Mouse (Mus musculus): Measurements from ENCODE around the gene Wfdc15b.
"Not testable (repeated sequence)": the region's sequence is repeated elsewhere in the genome, so short reads cannot be mapped to it uniquely, and the experiment has no call there.

Wfdc15b gene

DNA sequence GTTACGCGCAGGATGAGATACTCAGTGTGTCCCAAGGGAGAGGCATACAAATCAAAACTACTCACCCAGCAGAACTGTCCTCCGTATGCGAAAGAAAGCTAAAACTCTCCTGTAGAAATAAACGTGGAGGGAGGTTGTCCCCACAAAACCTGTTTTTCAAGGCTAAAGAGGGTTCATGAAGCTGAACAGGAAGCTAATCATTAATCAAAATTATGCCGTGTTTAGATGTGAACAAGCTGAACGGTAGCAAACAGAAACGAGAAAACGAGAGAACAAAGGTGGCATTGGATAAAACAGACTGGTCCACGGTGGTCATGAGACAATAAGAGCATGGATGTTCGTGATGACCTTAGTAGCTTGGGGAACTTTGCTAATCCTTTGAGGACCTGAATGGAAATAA is at the start of gene Wfdc15b:
TSS of gene Wfdc15b (minus strand) at position 139 of the 400 bp plus-strand sequence.
- DNase-seq = no peak

DNA sequence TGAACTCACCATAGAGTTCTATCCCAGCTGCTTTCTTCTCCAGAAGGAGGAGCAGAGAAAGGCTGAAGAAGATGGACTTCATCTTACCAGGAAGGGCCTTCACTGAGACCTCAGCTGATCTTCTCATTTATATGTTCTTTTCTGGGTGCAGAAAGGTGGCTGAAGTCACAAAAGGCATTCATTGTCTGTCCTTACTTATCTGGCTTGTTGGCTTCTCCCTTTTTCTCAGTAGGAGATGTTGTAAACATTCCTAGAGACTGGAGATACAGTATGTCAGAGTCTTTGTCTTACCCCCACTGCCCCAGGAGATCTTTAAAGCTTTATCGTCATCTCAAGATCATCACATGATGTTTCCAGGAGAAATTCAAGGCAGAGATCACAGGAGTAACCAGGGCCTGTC is 35.1 kb upstream of the Wfdc15b start, which contains the start of gene Svs3b:
TSS of gene Svs3b (minus strand) at position 101 of the 400 bp plus-strand sequence.
- DNase-seq = not testable (repeated sequence)

DNA sequence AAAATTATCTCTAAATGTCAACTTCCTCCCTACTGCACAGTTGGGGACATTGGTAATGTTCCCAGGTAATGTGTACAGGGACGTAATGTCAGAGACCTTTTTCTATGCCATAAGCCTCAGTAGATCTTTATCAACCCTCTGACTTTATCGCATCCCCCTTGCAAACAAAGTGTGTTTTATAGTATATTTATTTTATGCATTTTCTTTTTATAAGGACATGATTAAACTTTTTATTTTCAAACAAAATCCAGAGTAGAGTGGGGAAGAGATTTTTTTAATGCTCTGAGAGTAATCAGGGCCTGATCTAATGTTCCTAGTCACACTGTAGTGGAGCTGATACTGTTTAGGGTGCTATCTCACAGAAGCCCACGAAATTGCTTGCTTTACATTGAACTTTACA is 16.9 kb upstream of the Wfdc15b start, which contains the start of gene Svs2:
TSS of gene Svs2 (minus strand) at position 101 of the 400 bp plus-strand sequence.
- no peak for DNase-seq

DNA sequence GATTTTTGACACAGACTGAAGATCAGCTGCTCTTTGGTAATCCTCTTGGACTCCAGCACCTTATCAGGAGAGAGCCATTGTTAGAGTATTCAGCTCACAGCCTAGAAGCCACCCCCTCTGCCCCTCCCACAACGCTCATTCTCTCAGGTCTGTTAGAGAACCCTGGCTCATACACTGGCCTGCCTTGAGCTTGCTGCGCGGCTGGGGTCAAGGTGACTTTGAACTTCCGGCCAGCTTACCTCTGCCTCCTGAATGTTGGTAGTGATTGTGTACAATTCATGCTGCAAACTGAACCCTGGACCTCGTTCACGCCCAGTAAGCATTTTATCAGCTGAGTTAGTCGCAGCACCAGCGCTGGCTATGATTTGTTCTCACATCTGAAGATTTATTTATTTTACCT is 11.2 kb upstream of the Wfdc15b start:
- DNase-seq = no peak

GRCm38 (mm10) chr2:164228361-164229070 is 7.1 kb upstream of the Wfdc15b start:
- no peak for DNase-seq

DNA sequence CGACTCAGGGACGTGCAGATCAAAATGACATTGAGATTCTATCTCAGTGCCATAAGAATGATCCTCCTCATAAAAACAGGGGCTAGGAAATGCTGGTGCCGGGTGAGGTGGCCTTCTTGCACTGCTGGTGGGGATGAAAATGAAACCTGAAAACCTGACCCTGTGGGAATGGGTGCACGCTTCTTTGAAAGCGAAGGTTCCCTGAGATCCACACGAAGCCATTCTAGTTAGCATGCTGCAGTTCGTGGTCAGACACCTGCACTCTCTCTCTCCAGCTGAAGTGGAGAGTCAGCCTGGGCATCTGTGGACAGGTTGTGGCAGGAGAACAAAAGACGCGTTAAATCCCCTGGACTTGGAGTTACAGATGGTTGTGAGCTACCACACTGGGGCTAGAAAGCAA is 2.2 kb downstream of the Wfdc15b start:
- no peak for DNase-seq

DNA sequence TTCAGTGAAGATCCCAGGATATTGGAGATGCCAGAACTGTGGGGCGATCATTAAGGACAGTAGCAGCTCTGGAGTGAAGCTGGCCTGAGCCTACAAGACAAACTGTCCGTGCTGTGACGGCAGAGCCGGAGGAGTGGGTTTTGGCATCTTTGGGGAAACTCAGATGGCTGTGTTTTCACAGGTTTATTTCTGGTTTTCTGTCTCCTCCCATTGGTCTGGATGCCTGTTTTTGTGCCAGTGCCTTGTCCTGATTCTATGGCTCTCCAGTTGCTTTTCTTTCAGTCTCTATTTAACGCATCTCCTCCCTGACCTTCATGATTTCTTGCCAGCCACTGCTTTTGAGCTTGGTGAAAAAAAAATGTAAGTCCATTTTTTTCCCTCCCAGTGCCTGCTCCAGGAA is 8.7 kb downstream of the Wfdc15b start:
- DNase-seq = no peak

DNA sequence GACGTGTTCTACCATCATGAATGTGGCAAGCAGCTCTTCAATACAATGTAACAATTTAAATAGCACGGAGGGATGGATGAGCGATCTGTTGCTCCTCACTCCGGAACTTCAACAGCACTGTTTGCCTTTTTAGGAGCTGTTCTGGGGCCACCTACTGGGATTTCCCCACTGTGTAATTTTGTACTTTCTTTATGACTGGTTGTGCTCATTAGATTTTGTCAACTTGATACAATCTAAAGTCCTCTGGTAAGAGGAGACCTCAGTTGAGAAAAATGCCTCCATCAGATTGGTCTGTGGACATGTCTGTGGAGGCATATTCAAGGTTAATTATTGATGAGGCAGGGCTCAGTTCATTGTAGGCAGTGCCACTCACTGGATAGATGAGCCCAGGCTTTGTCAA is 10.6 kb downstream of the Wfdc15b start:
- no peak for DNase-seq

DNA sequence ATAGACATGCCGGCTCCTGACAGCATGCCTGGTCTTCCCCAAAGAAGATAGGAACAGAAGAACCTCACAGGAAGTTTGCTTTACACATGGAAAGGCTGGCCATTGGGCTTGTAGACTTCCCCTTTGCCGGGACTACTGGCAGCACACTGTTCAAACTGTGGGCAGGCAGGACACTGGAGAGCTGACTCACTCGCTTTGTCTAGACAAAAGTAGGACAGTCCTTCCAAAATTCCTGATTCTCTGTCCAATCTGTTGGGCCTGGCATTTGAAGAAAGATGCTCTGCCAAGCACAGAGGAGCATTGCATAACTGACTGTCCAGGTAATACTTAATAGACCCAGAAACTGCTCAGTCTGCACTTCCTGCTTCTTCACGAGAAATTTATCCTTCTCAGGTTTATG is 14.8 kb downstream of the Wfdc15b start:
- peak; percentile 21 to 31 for DNase-seq

GRCm38 (mm10) chr2:164206011-164206410 is 15.4 kb downstream of the Wfdc15b start:
- not testable (repeated sequence) for DNase-seq

GRCm38 (mm10) chr2:164199626-164200327 is 21.7 kb downstream of the Wfdc15b start, which contains the start of gene Wfdc15a:
Gene Wfdc15a (minus strand): TSS chr2:164200130.
- no peak for DNase-seq

- no peak for DNase-seq
Observed at GRCm38 (mm10) chr2:164196700-164196990, 24.8 kb downstream of the Wfdc15b start.

DNA sequence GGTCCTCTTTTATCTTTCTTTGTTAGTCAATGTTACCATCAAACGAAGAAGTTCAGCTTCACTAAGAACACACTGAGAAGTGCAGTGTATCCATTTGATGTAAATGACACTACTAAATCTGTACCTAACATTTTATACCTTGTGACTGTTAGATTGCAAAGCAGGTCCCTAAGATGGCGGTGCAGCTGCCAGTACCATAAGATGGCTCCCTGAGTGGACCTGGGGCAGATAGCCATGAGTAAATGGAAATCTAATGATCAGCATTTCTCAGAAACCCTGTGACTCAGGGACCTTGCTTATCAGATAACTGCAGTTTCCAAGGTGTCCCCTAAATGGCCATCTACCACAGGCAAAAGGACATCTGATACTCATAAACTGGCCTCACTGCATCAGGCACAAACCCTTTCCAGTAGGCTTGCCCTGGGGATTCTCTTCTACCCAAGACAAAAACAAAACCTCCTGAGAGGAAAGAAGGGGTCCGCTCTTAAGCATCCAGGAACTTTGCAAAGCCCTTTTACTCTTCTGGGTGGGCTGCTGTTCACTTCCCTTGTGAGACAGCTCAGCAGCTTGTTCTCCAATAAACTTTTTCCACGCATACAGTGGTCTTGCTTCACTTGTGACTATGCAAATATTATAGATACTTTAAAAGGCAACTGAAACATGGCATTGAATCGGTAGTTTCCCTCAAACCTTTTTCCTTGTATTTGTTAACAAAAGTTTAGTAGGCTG is 25.3 kb downstream of the Wfdc15b start:
- no peak for DNase-seq

DNA sequence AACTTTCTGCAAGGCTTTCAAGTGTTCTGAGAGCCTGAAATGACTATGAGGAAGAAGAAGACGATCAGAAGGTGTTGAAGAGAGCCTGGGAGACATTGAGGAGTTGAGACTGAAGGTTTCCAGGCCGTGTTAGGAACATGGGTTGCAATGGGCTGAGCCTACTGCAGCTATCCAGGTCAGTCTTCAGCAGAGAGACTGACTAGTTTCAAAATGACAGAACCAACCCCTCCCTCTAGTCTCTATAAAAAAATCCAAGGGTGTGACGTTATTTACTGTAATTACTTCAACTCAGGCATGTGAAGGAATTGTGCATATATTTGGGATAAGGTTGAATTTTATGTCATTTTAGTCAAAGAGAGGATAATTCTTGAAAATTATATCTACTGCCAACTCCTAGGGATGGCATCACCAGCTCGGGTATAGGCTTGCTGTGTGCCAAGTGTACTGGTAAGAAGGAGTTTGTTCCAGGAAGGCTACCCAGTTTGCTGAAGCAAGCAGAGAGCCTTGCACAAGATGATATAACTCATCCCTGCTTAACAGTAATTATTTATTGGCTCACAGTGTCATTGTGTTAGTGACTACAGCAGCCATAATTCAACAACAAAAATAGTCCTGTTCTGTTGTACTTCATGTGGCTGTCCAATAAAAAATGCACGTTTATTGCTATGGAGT is 26.4 kb downstream of the Wfdc15b start:
- DNase-seq = no peak

GRCm38 (mm10) chr2:164192279-164192678 is 29.2 kb downstream of the Wfdc15b start:
- DNase-seq = no peak

DNA sequence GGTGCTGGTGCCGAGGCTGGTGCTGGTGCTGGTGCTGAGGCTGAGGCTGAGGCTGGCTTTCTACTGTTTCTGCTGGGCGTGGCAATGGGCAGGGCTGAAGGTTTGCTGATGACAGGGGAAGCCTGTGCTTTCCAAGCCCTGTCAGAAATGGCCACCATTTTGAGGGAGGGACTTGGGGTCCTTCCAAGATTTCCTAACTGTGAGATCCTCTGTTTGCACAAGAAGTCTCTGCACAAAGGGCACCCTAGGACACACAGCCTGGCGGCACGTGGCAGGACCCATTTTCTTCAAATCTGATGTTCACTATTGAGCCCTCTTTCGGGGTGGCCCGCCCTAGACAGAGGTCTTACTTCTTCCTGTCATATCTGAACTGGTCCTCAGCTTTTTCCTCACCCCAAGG is 30.9 kb downstream of the Wfdc15b start, which contains the start of gene Wfdc12:
TSS of gene Wfdc12 (minus strand) at position 33 of the 400 bp plus-strand sequence.
- no peak for DNase-seq

GRCm38 (mm10) chr2:164188722-164189121 is 32.7 kb downstream of the Wfdc15b start:
- peak; percentile 24 to 26 for DNase-seq

DNA sequence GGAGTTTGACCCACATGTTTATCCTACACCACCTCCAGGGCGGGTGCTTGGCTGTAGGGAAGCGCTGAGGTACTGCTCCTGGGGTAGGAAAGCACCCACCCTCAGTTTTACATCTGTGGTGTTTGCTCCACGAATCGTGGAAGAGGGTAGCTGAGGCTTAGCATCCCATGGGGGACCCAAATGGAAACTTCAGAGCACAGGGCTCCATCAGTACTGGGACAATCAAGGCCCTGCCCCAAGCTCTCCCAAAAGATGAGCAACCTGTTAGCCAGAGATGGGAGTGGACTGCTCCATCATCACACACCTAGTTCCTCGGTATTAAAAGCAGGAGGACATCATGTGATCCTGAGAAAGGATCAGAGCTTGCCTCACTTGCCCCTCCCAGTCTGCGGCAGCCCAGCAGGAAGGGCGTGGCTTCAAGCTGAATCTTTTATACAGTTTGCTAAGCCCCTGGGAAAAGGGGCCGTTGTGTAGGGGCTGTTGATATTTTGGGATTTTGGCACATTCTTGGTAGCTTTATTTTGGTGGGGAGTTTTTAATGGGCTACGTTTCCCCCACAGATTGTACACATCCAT is 37.2 kb downstream of the Wfdc15b start:
- no peak for DNase-seq

- no peak for DNase-seq
Observed at GRCm38 (mm10) chr2:164183340-164183739, 38.1 kb downstream of the Wfdc15b start.

DNA sequence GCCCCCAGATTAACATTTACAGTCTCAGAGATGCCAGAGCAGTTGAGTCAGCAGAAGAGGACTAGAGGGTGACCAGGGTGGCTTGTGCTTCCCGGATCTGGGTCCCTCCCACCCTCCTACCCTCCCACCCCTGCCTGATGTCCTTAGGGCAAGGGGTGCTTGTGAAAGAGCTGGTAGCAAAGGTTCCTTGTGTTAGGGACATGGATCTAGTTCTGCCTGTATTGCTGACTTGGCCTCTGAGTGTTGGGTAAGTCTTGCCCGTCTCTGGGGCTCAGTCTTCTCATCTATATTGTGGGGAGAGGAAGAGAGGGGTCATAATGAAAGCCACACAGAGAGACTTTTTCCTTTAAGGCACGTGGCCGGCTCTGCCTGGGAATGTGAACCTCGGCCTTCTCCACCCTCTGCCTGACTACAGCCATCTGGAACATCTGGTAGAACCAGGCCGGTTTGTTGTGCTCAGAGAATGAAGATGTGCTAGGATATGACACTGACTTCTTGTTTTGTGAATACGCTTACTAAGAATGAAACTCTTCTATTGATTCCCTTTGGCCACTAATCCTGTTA is 38.7 kb downstream of the Wfdc15b start, which contains the start of gene Wfdc5:
TSS of gene Wfdc5 (minus strand) at position 51 of the 564 bp plus-strand sequence.
- DNase-seq = no peak

DNA sequence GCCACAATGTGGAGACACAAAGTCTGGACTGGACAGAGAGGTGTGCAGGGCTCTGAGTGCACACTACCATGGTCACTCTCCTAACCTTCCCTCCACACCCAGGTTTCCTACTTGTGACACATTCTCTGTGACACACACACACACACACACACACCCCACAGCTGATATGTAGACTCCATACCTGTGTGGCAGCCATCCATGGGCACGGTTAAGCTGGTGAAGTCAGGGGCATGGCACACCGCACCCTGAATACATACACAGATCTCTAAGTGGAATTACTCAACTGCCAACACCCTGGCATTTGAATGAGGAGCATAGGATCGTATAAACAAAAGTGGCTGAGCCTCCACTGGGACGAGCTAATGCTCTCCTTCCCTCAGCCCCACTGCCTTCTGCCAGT is 40.7 kb downstream of the Wfdc15b start:
- DNase-seq = no peak

DNA sequence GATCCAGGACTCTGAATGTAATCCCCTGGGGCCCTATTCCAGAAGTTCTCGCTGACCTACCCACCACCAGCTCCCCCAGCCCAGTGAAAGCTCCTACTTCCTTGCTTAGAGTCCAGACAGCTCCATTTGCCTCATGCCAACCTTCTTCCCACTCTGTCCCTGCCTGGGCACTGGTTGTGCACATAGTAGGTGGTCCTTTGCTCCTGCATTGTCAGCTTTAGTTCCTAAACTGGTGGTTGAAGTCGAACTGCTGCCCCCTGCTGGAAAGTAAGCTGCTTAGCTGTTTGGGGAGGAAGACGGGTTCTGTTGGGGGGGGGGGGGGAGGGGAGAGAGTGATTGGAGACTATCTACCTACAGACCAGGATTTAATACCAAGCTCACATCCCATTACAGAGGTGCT is 41.3 kb downstream of the Wfdc15b start:
- peak; percentile 38 to 53 for DNase-seq

Measured in cerebellum, postnatal 10 days (tissue).